Mouse (Mus musculus) gastrocnemius, postnatal 14 days (tissue): ENCODE measurements around the gene Gal3st2. TPM values are rescaled to one million over a fixed set of nuclear protein-coding genes. Genes with fewer than 3 reads are reported as not detected.

Experiments used
- total RNA-seq, 2 experiments: library from RNA; stranded (reverse); gene quantifications; 2 replicates each; pipeline ENCODE4 v1.2.3; 2021

The Gal3st2 gene
- total RNA-seq, 2 experiments from 2014 or later: not detected

Other genes with a start within 250 kb of the Gal3st2 start
- gene Stk25, start 202.6 kb upstream of the Gal3st2 start, total RNA-seq: 10 to 100 TPM; 91.0 to 98.6 TPM
- gene Bok, start 175.6 kb upstream of the Gal3st2 start, total RNA-seq: 1 to 10 TPM; 2.9 to 3.1 TPM
- 10 to 100 TPM; 29.9 to 36.9 TPM for gene Atg4b, start 109.8 kb upstream of the Gal3st2 start, total RNA-seq
- gene Thap4, start 106.4 kb upstream of the Gal3st2 start, total RNA-seq: 10 to 100 TPM; 40.5 to 41.0 TPM
- 10 to 100 TPM; 16.8 to 23.8 TPM for gene Dtymk, start 59.4 kb upstream of the Gal3st2 start, total RNA-seq
- gene Ing5, start 57.3 kb upstream of the Gal3st2 start, total RNA-seq: 1 to 10 TPM; 2.9 to 3.7 TPM
- 10 to 100 TPM; 24.8 to 25.8 TPM for gene D2hgdh, start 36.4 kb upstream of the Gal3st2 start, total RNA-seq
- not detected for gene Gal3st2b, start 57.0 kb downstream of the Gal3st2 start, total RNA-seq
- gene Gal3st2c, start 129.2 kb downstream of the Gal3st2 start, total RNA-seq: under 1 TPM; 0.02 to 0.04 TPM
- gene Neu4, start 159.1 kb downstream of the Gal3st2 start, total RNA-seq: not detected
- not detected for gene Pdcd1, start 191.2 kb downstream of the Gal3st2 start, total RNA-seq